Mouse (Mus musculus) CH12.LX (cell line): ENCODE measurements around the gene Slc6a19. TPM values are rescaled to one million over a fixed set of nuclear protein-coding genes. Genes with fewer than 3 reads are reported as not detected.

ENCODE experiments used
- DNase-seq: peaks from one replicate; pipeline ENCODE4 v3.0.0-alpha.2; 2013; ENCODE audit errors: extremely low read depth
- H3K27ac ChIP-seq: 2 replicates; pipeline ENCODE4 v1.5.1; 2012; ENCODE audit warnings: low read depth, mild to moderate bottlenecking, control low read depth, moderate library complexity; ENCODE audit not compliant: insufficient read depth
- H3K27me3 ChIP-seq: replicated peaks from 2 replicates; pipeline ENCODE3; 2012; ENCODE audit warnings: inconsistent platforms
- H3K36me3 ChIP-seq, 2 experiments: replicated peaks in 1 of 2; 2 replicates each; pipeline versions ENCODE3 to v1.6.1; 2012; ENCODE audit warnings: inconsistent platforms in 1 of 2, low read length in 1 of 2, mild to moderate bottlenecking in 1 of 2, mixed read lengths in 1 of 2, moderate library complexity in 1 of 2; ENCODE audit not compliant: control insufficient read depth in 1 of 2, insufficient read depth in 1 of 2
- H3K4me1 ChIP-seq, 2 experiments: 2 replicates each; pipeline ENCODE4 v1.6.1; 2012; ENCODE audit warnings: inconsistent platforms in 1 of 2, moderate library complexity in 1 of 2; ENCODE audit not compliant: insufficient read depth in 2 of 2, control insufficient read depth in 1 of 2
- H3K4me2 ChIP-seq: 2 replicates; pipeline ENCODE4 v1.6.1; 2012; ENCODE audit warnings: low read depth, mild to moderate bottlenecking, control low read depth; ENCODE audit not compliant: poor library complexity, insufficient read depth, severe bottlenecking
- H3K4me3 ChIP-seq, 3 experiments: fragments of 150-350 bp in 1 of 3; sonication (generic) in 1 of 3; replicated peaks in 1 of 3; 2 replicates each; pipeline versions ENCODE3 to v1.5.1; 2011 to 2012; ENCODE audit warnings: low read depth in 2 of 3, low read length in 2 of 3, mild to moderate bottlenecking in 2 of 3, moderate library complexity in 2 of 3, control low read depth in 1 of 3, improper control_type of control experiment in 1 of 3, inconsistent platforms in 1 of 3, mixed read lengths in 1 of 3; ENCODE audit not compliant: poor library complexity in 1 of 3
- H3K79me2 ChIP-seq: replicated peaks from 2 replicates; pipeline ENCODE4 v1.6.1; 2012; ENCODE audit warnings: mild to moderate bottlenecking, moderate library complexity; ENCODE audit not compliant: control insufficient read depth, poor library complexity, insufficient read depth, severe bottlenecking; ENCODE audit errors: extremely low read depth
- H3K9ac ChIP-seq: 2 replicates; pipeline ENCODE4 v1.6.1; 2012; ENCODE audit warnings: low read depth, mild to moderate bottlenecking, control low read depth, moderate library complexity; ENCODE audit not compliant: insufficient read depth
- H3K9me3 ChIP-seq: replicated peaks from 2 replicates; pipeline ENCODE3; 2012; ENCODE audit warnings: low read length, inconsistent platforms, mixed read lengths
- BHLHE40 ChIP-seq: IDR thresholded peaks from 2 replicates; pipeline ENCODE4 v1.6.1; 2011; ENCODE audit warnings: mild to moderate bottlenecking, low read depth, low read length, improper control_type of control experiment
- GABPA ChIP-seq: IDR thresholded peaks from 2 replicates; pipeline ENCODE4 v1.6.1; 2012; ENCODE audit warnings: low read depth, low read length, improper control_type of control experiment, inconsistent platforms; ENCODE audit not compliant: insufficient replicate concordance
- JUN ChIP-seq: IDR thresholded peaks from 2 replicates; pipeline ENCODE4 v1.6.1; 2011; ENCODE audit warnings: low read depth, mild to moderate bottlenecking, low read length, improper control_type of control experiment, moderate library complexity; ENCODE audit not compliant: insufficient read depth
- JUND ChIP-seq: conservative IDR thresholded peaks from 2 replicates; pipeline ENCODE4 v1.6.1; 2011; ENCODE audit warnings: low read depth, low read length, improper control_type of control experiment
- MAZ ChIP-seq: IDR thresholded peaks from 2 replicates; pipeline ENCODE4 v1.6.1; 2012; ENCODE audit warnings: low read depth, mild to moderate bottlenecking, inconsistent platforms, low read length, improper control_type of control experiment, moderate library complexity
- MYC ChIP-seq: IDR thresholded peaks from 2 replicates; pipeline ENCODE4 v1.6.1; 2011; ENCODE audit warnings: low read depth, mild to moderate bottlenecking, improper control_type of control experiment, low read length
- PAX5 ChIP-seq: IDR thresholded peaks from 2 replicates; pipeline ENCODE4 v1.6.1; 2012; ENCODE audit warnings: low read length, inconsistent platforms, mixed read lengths
- POLR2A ChIP-seq: IDR thresholded peaks from 2 replicates; pipeline ENCODE4 v1.6.1; 2011; ENCODE audit warnings: low read depth, mild to moderate bottlenecking, improper control_type of control experiment, low read length
- POLR2AphosphoS2 ChIP-seq: IDR thresholded peaks from 2 replicates; pipeline ENCODE4 v1.6.1; 2011; ENCODE audit warnings: low read depth, low read length, improper control_type of control experiment
- RCOR1 ChIP-seq: conservative IDR thresholded peaks from 2 replicates; pipeline ENCODE4 v1.6.1; 2012; ENCODE audit warnings: low read depth, mild to moderate bottlenecking, inconsistent platforms, low read length, improper control_type of control experiment
- SIN3A ChIP-seq: IDR thresholded peaks from 2 replicates; pipeline ENCODE4 v1.6.1; 2012; ENCODE audit warnings: low read length, improper control_type of control experiment, inconsistent platforms
- SMC3 ChIP-seq: IDR thresholded peaks from 2 replicates; pipeline ENCODE4 v1.6.1; 2011; ENCODE audit warnings: low read depth, low read length, improper control_type of control experiment
- TBP ChIP-seq: conservative IDR thresholded peaks from 2 replicates; pipeline ENCODE4 v1.6.1; 2011; ENCODE audit warnings: low read depth, low read length, improper control_type of control experiment
- TCF12 ChIP-seq: IDR thresholded peaks from 2 replicates; pipeline ENCODE4 v1.6.1; 2014; ENCODE audit warnings: low read depth, mild to moderate bottlenecking, inconsistent platforms, low read length, improper control_type of control experiment
- UBTF ChIP-seq: IDR thresholded peaks from 2 replicates; pipeline ENCODE4 v1.6.1; 2012; ENCODE audit warnings: low read depth, mild to moderate bottlenecking, inconsistent platforms, low read length, improper control_type of control experiment, moderate library complexity
- USF2 ChIP-seq: conservative IDR thresholded peaks from 2 replicates; pipeline ENCODE4 v1.6.1; 2011; ENCODE audit warnings: low read depth, low read length, improper control_type of control experiment
- ZMIZ1 ChIP-seq: IDR thresholded peaks from 2 replicates; pipeline ENCODE4 v1.6.1; 2012; ENCODE audit warnings: low read depth, mild to moderate bottlenecking, inconsistent platforms, low read length, improper control_type of control experiment
- dilution Hi-C: fragments of 300-500 bp; cut with MboI; formaldehyde crosslinking; loops from 2 replicates; pipeline ENCODE4 v1.14.3; 2020; ENCODE audit warnings: low sequenced_read_pairs; ENCODE audit not compliant: extremely low pct_unique_long_range_greater_than_20kb, extremely low pct_ligation_motif_present
- in situ Hi-C: fragments of 300-500 bp; cut with MboI; formaldehyde crosslinking; loops from 3 replicates; pipeline ENCODE4 v1.14.3; 2019; ENCODE audit warnings: low sequenced_read_pairs, low pct_ligation_motif_present, low pct_unique_long_range_greater_than_20kb, mixed read lengths
- polyA plus RNA-seq: library from polyadenylated mRNA; unstranded; fragments of >175 nt; gene quantifications from 2 replicates; pipeline ENCODE4 v1.2.1, GENCODE M21; 2012; ENCODE audit warnings: low read depth; ENCODE audit not compliant: insufficient read length
- total RNA-seq, 2 experiments: library from RNA; depleted of rRNA; stranded (reverse); fragments of 300-350 nt in 1 of 2; fragments of >200 nt in 1 of 2; gene quantifications; 2 replicates each; pipeline ENCODE4 v1.2.3; 2012 to 2014

Slc6a19 gene
- total and polyA plus RNA-seq, 3 experiments: 0.13 TPM; not detected in 1

GRCm38 (mm10) chr13:73702776-73703175 lies 1.9 kb downstream of the Slc6a19 start:
- dilution Hi-C loops: no loop called here
- in situ Hi-C loops: no loop called here

GRCm38 (mm10) chr13:73701161-73701883 lies 3.3 kb downstream of the Slc6a19 start:
- no peak for DNase-seq
- Histone ChIP-seq H3K4me1 (no peaks in the 10 kb centered on the region), H3K27me3 (peaks cover 46% of the 10 kb centered on the region)
- TF ChIP-seq SIN3A (no peak), TBP (no peak), UBTF (no peak), ZMIZ1 (no peak), JUN (no peak)
- TF ChIP-seq, all 38 proteins: peak for 0
- in situ Hi-C loops (no loop called here), dilution Hi-C loops (no loop called here)
- Histone ChIP-seq H3K27ac (no peak overlapping the region), H3K9me3 (no peaks in the 10 kb centered on the region), H3K36me3 (no peaks in the 10 kb centered on the region), H3K79me2 (no peaks in the 10 kb centered on the region), H3K4me3 (no peak overlapping the region), H3K4me2 (no peak overlapping the region), H3K9ac (no peak overlapping the region)

More at GRCm38 (mm10) chr13:73702776-73703175, 1.9 kb downstream of the Slc6a19 start:
- no peaks in the 10 kb centered on the region for H3K4me1 ChIP-seq
- TF ChIP-seq RCOR1: no peak
- no peak for TF ChIP-seq MYC
- no peak for TF ChIP-seq ZMIZ1
- no peak for TF ChIP-seq USF2
- no peak for TF ChIP-seq BHLHE40
- TF ChIP-seq JUND: no peak
- no peak for TF ChIP-seq TCF12
- no peak for TF ChIP-seq POLR2A
- TF ChIP-seq MAZ: no peak
- TF ChIP-seq GABPA: no peak
- TF ChIP-seq PAX5: no peak
- no peak for TF ChIP-seq SMC3
- TF ChIP-seq POLR2AphosphoS2: no peak
- no peaks in the 10 kb centered on the region for H3K9me3 ChIP-seq
- DNase-seq: no peak
- no peaks in the 10 kb centered on the region for H3K79me2 ChIP-seq
- H3K9ac ChIP-seq: no peak overlapping the region
- H3K27me3 ChIP-seq: peaks cover 33% of the 10 kb centered on the region
- no peak overlapping the region for H3K4me2 ChIP-seq
- no peak overlapping the region for H3K4me3 ChIP-seq
- H3K27ac ChIP-seq: no peak overlapping the region
- no peaks in the 10 kb centered on the region for H3K36me3 ChIP-seq
